Mouse (Mus musculus): ENCODE measurements around the gene Gtf2f1. TPM values are rescaled to one million over a fixed set of nuclear protein-coding genes. Genes with fewer than 3 reads are reported as not detected.

The Gtf2f1 gene
- polyA plus RNA-seq, 1 experiment: 18.5 TPM

DNA sequence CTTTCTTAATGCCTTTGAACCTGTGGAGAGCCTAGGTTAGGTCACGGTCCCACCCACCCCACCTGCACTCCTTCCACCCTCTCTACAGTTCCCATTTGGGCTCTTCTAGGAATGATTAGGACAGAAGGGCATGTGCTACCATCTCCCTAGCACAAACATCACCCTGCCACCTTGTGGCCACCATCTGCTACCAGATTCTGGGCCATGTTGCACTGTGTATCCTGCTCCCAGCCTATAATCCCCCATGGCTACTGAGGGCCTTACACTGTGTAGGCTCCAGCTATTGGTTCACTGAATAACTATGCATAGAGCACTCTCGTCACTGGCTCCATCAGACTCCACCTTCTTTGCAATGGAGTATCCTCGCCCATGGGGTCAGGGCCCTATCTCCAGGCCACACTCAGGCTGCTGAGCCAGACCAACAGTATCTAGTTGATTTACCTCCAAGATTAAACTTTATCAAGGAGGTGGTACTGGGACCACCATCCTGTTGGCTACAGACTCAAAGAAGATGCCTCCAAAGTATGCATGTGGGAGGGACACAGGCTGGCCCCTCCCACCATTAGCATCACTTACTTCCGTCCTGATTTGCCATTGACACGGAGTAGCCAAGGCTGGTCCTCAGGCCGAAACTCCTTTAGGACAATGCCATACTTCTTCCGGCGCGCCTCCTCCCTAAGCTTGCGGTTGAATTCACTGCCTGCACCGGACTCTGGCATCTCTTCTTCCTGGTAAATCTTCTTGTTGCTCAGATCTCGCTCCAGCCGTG is 3.8 kb downstream of the Gtf2f1 start:
- 93% methylated on average over 13 of the region's 13 CpGs for whole genome bisulfite sequencing
- no peak for DNase-seq (ENCODE audit: low read depth in 1 of 2, low spot score in 2 of 2)
- Histone ChIP-seq H3K27ac (ENCODE audit: insufficient read depth, low read length) (no peak overlapping the region), H3K4me1 (ENCODE audit: control insufficient read depth, insufficient read depth, insufficient read length) (peaks cover 4% of the 10 kb centered on the region; the same call in 1 of the 2 replicates), H3K27me3 (ENCODE audit: control insufficient read depth, insufficient read depth, low read length) (no peaks in the 10 kb centered on the region), H3K36me3 (ENCODE audit: control insufficient read depth, insufficient read depth, low read length) (peaks cover 23% of the 10 kb centered on the region), H3K4me3 (ENCODE audit: extremely low read depth, insufficient read depth, insufficient read length) (no peak overlapping the region)
- TF ChIP-seq POLR2A (IDR thresholded peaks at IDR 0.05; ENCODE audit: low read depth, low read length): no peak
- TF ChIP-seq CTCF (IDR thresholded peaks at IDR 0.05; ENCODE audit: extremely low read depth, insufficient read depth, insufficient read length, insufficient replicate concordance): no peak

- Histone ChIP-seq H3K27me3 (ENCODE audit: control insufficient read depth, insufficient read depth, low read length) (no peaks in the 10 kb centered on the region), H3K4me1 (ENCODE audit: control insufficient read depth, insufficient read depth, insufficient read length) (no peaks in the 10 kb centered on the region), H3K27ac (ENCODE audit: insufficient read depth, low read length) (no peak overlapping the region), H3K36me3 (ENCODE audit: control insufficient read depth, insufficient read depth, low read length) (peaks cover 23% of the 10 kb centered on the region), H3K4me3 (ENCODE audit: extremely low read depth, insufficient read depth, insufficient read length) (no peak overlapping the region)
- TF ChIP-seq POLR2A (IDR thresholded peaks at IDR 0.05; ENCODE audit: low read depth, low read length) (no peak), CTCF (IDR thresholded peaks at IDR 0.05; ENCODE audit: extremely low read depth, insufficient read depth, insufficient read length, insufficient replicate concordance) (no peak)
- WGBS: 90% methylated on average over 7 of the region's 7 CpGs
- no peak for DNase-seq (ENCODE audit: low read depth in 1 of 2, low spot score in 2 of 2)
These were observed 7.1 kb downstream of the Gtf2f1 start for GRCm38 (mm10) chr17:57003994-57004393.

DNA sequence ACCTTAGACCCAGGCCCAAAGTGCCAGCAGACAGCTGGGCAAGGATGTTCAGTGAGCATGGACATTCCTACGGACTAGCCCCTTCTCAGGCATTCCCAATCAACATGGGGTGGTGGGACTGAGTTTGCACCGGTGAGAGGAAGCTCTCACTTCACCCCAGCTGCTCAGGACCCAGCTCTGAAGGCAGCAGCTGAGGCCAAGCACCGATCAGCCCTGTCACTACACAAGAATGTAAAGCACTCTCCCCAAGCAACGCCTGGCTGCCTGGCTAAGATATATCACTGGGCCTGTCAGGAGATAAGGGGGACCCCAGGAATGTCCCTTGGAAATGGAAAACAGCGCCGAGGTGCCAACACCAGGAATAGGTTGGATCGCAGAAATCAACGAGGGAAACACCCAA is 9.9 kb downstream of the Gtf2f1 start:
- DNase-seq (ENCODE audit: low read depth in 1 of 2, low spot score in 2 of 2): no peak
- no peaks in the 10 kb centered on the region for H3K27me3 ChIP-seq (ENCODE audit: control insufficient read depth, insufficient read depth, low read length)
- WGBS: 80% methylated on average over 8 of the region's 8 CpGs
- H3K36me3 ChIP-seq (ENCODE audit: control insufficient read depth, insufficient read depth, low read length): peaks cover 14% of the 10 kb centered on the region
- H3K4me3 ChIP-seq (ENCODE audit: extremely low read depth, insufficient read depth, insufficient read length): no peak overlapping the region
- H3K4me1 ChIP-seq (ENCODE audit: control insufficient read depth, insufficient read depth, insufficient read length): no peaks in the 10 kb centered on the region; the same call in 1 of the 2 replicates
- H3K27ac ChIP-seq (ENCODE audit: insufficient read depth, low read length): no peak overlapping the region
- TF ChIP-seq CTCF (IDR thresholded peaks at IDR 0.05; ENCODE audit: extremely low read depth, insufficient read depth, insufficient read length, insufficient replicate concordance) (no peak), POLR2A (IDR thresholded peaks at IDR 0.05; ENCODE audit: low read depth, low read length) (no peak)

- Histone ChIP-seq H3K36me3 (ENCODE audit: control insufficient read depth, insufficient read depth, low read length) (peaks cover 19% of the 10 kb centered on the region), H3K27me3 (ENCODE audit: control insufficient read depth, insufficient read depth, low read length) (no peaks in the 10 kb centered on the region), H3K4me1 (ENCODE audit: control insufficient read depth, insufficient read depth, insufficient read length) (no peaks in the 10 kb centered on the region; the same call in 1 of the 2 replicates), H3K4me3 (ENCODE audit: extremely low read depth, insufficient read depth, insufficient read length) (no peak within 1 kb of the TSS), H3K27ac (ENCODE audit: insufficient read depth, low read length) (no peak within 1 kb of the TSS)
- no peak for TF ChIP-seq POLR2A (IDR thresholded peaks at IDR 0.05; ENCODE audit: low read depth, low read length)
- WGBS: 89% methylated on average over 9 of the region's 9 CpGs
- DNase-seq (ENCODE audit: low read depth in 1 of 2, low spot score in 2 of 2): no peak
These were observed 11.0 kb downstream of the Gtf2f1 start, which contains the start of gene Pspn for GRCm38 (mm10) chr17:56999968-57000609. TSS of gene Pspn (minus strand) at chr17:57000018.

DNA sequence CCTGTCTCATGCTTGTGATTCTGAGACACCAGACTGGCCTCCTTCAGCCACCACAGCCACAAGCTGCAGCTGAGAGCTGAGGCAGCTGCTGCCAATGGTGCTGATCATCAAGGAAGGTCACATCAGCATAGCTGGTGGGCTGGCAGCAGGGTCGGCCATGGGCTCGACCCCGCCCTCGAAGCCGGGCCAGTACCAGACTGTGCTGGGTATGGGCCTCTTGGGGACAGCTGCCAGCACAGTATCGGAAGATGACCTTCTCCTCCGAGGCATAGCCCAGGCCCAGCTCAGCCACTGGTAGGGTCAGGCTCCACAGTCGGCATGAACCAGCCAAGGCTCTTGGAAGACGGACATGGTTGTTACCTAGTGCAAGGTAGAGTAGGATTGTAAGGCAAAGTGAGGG is 11.7 kb downstream of the Gtf2f1 start:
- no peak for DNase-seq (ENCODE audit: low read depth in 1 of 2, low spot score in 2 of 2)
- TF ChIP-seq POLR2A (IDR thresholded peaks at IDR 0.05; ENCODE audit: low read depth, low read length): no peak
- TF ChIP-seq CTCF (IDR thresholded peaks at IDR 0.05; ENCODE audit: extremely low read depth, insufficient read depth, insufficient read length, insufficient replicate concordance): no peak
- WGBS: 95% methylated on average over 9 of the region's 9 CpGs
- Histone ChIP-seq H3K27ac (ENCODE audit: insufficient read depth, low read length) (no peak overlapping the region), H3K4me1 (ENCODE audit: control insufficient read depth, insufficient read depth, insufficient read length) (no peaks in the 10 kb centered on the region; the same call in 1 of the 2 replicates), H3K27me3 (ENCODE audit: control insufficient read depth, insufficient read depth, low read length) (no peaks in the 10 kb centered on the region), H3K4me3 (ENCODE audit: extremely low read depth, insufficient read depth, insufficient read length) (no peak overlapping the region), H3K36me3 (ENCODE audit: control insufficient read depth, insufficient read depth, low read length) (peaks cover 21% of the 10 kb centered on the region)

DNA sequence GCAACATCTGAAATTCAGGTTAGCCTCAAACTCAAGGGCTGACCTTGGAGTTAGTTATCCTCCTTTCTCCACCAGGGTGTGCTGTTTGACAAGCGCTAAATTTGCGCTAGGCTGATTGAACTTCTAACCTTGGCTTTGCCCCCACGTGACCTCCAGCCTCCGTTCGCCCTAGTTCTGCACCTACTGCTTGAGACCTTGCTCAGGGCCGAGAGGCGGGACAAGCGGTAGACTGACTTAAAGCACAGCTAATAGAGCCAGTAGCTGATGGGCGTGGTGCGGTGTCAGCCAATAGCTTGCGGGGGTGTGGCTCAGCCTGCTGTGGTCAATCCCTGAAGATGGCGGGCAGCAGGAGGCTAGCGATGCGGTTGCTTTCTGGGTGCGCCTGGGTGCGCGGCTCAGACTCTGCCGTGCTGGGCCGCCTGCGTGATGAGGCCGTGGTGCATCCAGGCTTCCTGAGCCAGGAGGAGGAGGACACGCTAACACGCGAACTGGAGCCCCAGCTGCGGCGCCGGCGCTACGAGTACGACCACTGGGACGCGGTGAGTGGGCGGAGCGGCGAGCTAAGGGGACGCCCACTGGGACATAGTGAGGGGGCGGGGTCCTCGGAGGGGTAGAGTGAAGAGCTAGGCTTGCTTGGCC is 13.9 kb downstream of the Gtf2f1 start, which contains the start of gene Alkbh7:
TSS of gene Alkbh7 (plus strand) at position 311 of the 639 bp plus-strand sequence.
- WGBS: under 1% methylated on average over 38 of the region's 38 CpGs
- Histone ChIP-seq H3K27me3 (ENCODE audit: control insufficient read depth, insufficient read depth, low read length) (no peaks in the 10 kb centered on the region), H3K27ac (ENCODE audit: insufficient read depth, low read length) (no peak within 1 kb of the TSS), H3K4me1 (ENCODE audit: control insufficient read depth, insufficient read depth, insufficient read length) (no peaks in the 10 kb centered on the region; the same call in 1 of the 2 replicates), H3K4me3 (ENCODE audit: extremely low read depth, insufficient read depth, insufficient read length) (peak within 1 kb of the TSS; percentile 76), H3K36me3 (ENCODE audit: control insufficient read depth, insufficient read depth, low read length) (peaks cover 26% of the 10 kb centered on the region)
- TF ChIP-seq CTCF (IDR thresholded peaks at IDR 0.05; ENCODE audit: extremely low read depth, insufficient read depth, insufficient read length, insufficient replicate concordance) (peak; percentile 73; the same call in 1 of the 2 replicates), POLR2A (IDR thresholded peaks at IDR 0.05; ENCODE audit: low read depth, low read length) (peak; percentile 28; the same call in 1 of the 2 replicates)
- DNase-seq (ENCODE audit: low read depth in 1 of 2, low spot score in 2 of 2): peak; percentile 98 to 99

All from spleen, adult 2 months (tissue).